Mouse (Mus musculus): ENCODE results near the gene Uvrag. TPM values are rescaled to one million over a fixed set of nuclear protein-coding genes. Genes with fewer than 3 reads are reported as not detected.

Uvrag gene
- polyA plus RNA-seq, 1 experiment from 2014 or later: 22.4 TPM

DNA sequence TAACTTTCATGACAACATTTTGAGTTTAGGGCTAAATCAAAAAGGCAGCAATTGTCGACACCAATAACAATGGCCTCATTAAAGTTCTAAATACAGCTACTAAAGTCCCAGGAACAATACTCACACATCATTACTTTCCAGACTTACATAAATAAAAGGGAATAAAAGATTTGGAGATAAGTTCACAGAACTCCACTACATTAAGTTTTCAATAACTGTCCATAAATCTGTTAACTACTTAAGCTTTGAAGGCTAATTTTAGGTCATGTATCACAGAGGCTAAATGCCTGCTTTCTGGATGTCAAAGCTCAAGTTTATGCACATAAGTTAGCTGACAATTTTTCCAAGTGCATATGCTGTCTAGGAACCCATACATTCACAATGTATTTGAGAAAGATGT lies 184.3 kb downstream of the Uvrag start:
- Histone ChIP-seq H3K4me3 (ENCODE audit: low read length) (no peak overlapping the region), H3K27ac (ENCODE audit: low read length) (no peak overlapping the region), H3K36me3 (ENCODE audit: control insufficient read depth, insufficient read depth, low read length) (no peaks in the 10 kb centered on the region), H3K9ac (ENCODE audit: low read length) (no peak overlapping the region), H3K27me3 (ENCODE audit: control insufficient read depth, insufficient read depth, low read depth, low read length) (no peaks in the 10 kb centered on the region), H3K4me1 (replicated peaks; ENCODE audit: control insufficient read depth, insufficient read depth, low read length) (peaks cover 3% of the 10 kb centered on the region; the same call in 1 of the 2 replicates), H3K9me3 (ENCODE audit: control insufficient read depth, low read length) (no peaks in the 10 kb centered on the region), H3K4me2 (ENCODE audit: low read depth, low read length) (no peak overlapping the region)
- no peak for ATAC-seq (ENCODE audit: low read depth)
- 52% methylated on average over 1 of the region's 1 CpGs for WGBS

GRCm38 (mm10) chr7:98953649-98954048 lies 187.3 kb downstream of the Uvrag start:
- no peak overlapping the region for H3K27ac ChIP-seq (ENCODE audit: low read length)
- no peak for ATAC-seq (ENCODE audit: low read depth)
- H3K27me3 ChIP-seq (ENCODE audit: control insufficient read depth, insufficient read depth, low read depth, low read length): no peaks in the 10 kb centered on the region
- H3K4me2 ChIP-seq (ENCODE audit: low read depth, low read length): no peak overlapping the region
- no peaks in the 10 kb centered on the region for H3K9me3 ChIP-seq (ENCODE audit: control insufficient read depth, low read length)
- 79% methylated on average over 3 of the region's 3 CpGs for WGBS
- no peaks in the 10 kb centered on the region for H3K36me3 ChIP-seq (ENCODE audit: control insufficient read depth, insufficient read depth, low read length)
- peaks cover 3% of the 10 kb centered on the region; the same call in 1 of the 2 replicates for H3K4me1 ChIP-seq (replicated peaks; ENCODE audit: control insufficient read depth, insufficient read depth, low read length)
- no peak overlapping the region for H3K9ac ChIP-seq (ENCODE audit: low read length)
- H3K4me3 ChIP-seq (ENCODE audit: low read length): no peak overlapping the region

- Histone ChIP-seq H3K4me1 (replicated peaks; ENCODE audit: control insufficient read depth, insufficient read depth, low read length) (peaks cover 10% of the 10 kb centered on the region; the same call in 1 of the 2 replicates), H3K4me3 (ENCODE audit: low read length) (no peak overlapping the region), H3K27me3 (ENCODE audit: control insufficient read depth, insufficient read depth, low read depth, low read length) (no peaks in the 10 kb centered on the region), H3K27ac (ENCODE audit: low read length) (no peak overlapping the region), H3K9ac (ENCODE audit: low read length) (no peak overlapping the region), H3K36me3 (ENCODE audit: control insufficient read depth, insufficient read depth, low read length) (no peaks in the 10 kb centered on the region), H3K9me3 (ENCODE audit: control insufficient read depth, low read length) (no peaks in the 10 kb centered on the region), H3K4me2 (ENCODE audit: low read depth, low read length) (no peak overlapping the region)
- no peak for ATAC-seq (ENCODE audit: low read depth)
- 49% methylated on average over 3 of the region's 3 CpGs for WGBS
These were observed 196.0 kb downstream of the Uvrag start for GRCm38 (mm10) chr7:98944986-98945385.

- 84% methylated on average over 5 of the region's 5 CpGs for WGBS
- ATAC-seq (ENCODE audit: low read depth): no peak
- Histone ChIP-seq H3K4me1 (replicated peaks; ENCODE audit: control insufficient read depth, insufficient read depth, low read length) (peaks cover 13% of the 10 kb centered on the region; the same call in 1 of the 2 replicates), H3K4me2 (ENCODE audit: low read depth, low read length) (no peak overlapping the region), H3K27ac (ENCODE audit: low read length) (no peak overlapping the region), H3K9ac (ENCODE audit: low read length) (no peak overlapping the region), H3K4me3 (ENCODE audit: low read length) (no peak overlapping the region), H3K36me3 (ENCODE audit: control insufficient read depth, insufficient read depth, low read length) (no peaks in the 10 kb centered on the region), H3K9me3 (ENCODE audit: control insufficient read depth, low read length) (no peaks in the 10 kb centered on the region), H3K27me3 (ENCODE audit: control insufficient read depth, insufficient read depth, low read depth, low read length) (no peaks in the 10 kb centered on the region)
These were observed 197.3 kb downstream of the Uvrag start for GRCm38 (mm10) chr7:98943687-98944086.

DNA sequence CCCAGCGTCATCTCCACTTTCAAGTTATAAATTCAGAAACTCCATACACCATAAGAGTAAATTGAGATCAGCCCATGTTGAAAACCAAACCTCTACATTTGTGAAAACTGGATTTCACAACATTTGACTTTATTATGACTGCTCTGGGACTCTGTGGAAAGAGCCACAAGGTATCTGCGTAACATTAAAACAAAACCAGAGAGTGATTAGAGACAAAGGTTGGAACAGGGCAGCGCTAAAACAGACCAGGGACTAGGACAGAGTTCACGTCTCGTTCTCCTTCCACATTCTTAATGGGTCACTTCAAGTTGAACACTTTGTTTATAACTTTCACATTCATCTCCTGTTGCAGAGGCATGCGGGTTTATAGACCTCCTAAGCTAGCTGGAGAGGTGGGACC lies 198.2 kb downstream of the Uvrag start:
- H3K4me2 ChIP-seq (ENCODE audit: low read depth, low read length): no peak overlapping the region
- no peak overlapping the region for H3K9ac ChIP-seq (ENCODE audit: low read length)
- WGBS: 82% methylated on average over 6 of the region's 6 CpGs
- H3K4me1 ChIP-seq (replicated peaks; ENCODE audit: control insufficient read depth, insufficient read depth, low read length): peaks cover 13% of the 10 kb centered on the region; the same call in 1 of the 2 replicates
- no peak overlapping the region for H3K4me3 ChIP-seq (ENCODE audit: low read length)
- no peak for ATAC-seq (ENCODE audit: low read depth)
- H3K27ac ChIP-seq (ENCODE audit: low read length): no peak overlapping the region
- no peaks in the 10 kb centered on the region for H3K27me3 ChIP-seq (ENCODE audit: control insufficient read depth, insufficient read depth, low read depth, low read length)
- no peaks in the 10 kb centered on the region for H3K9me3 ChIP-seq (ENCODE audit: control insufficient read depth, low read length)
- no peaks in the 10 kb centered on the region for H3K36me3 ChIP-seq (ENCODE audit: control insufficient read depth, insufficient read depth, low read length)

- peak; percentile 93 for ATAC-seq (ENCODE audit: low read depth)
- Histone ChIP-seq H3K9ac (ENCODE audit: low read length) (no peak overlapping the region), H3K4me1 (replicated peaks; ENCODE audit: control insufficient read depth, insufficient read depth, low read length) (peaks cover 17% of the 10 kb centered on the region), H3K27ac (ENCODE audit: low read length) (peak overlapping the region; percentile 26; the same call in 1 of the 2 replicates), H3K27me3 (ENCODE audit: control insufficient read depth, insufficient read depth, low read depth, low read length) (no peaks in the 10 kb centered on the region), H3K4me2 (ENCODE audit: low read depth, low read length) (no peak overlapping the region), H3K9me3 (ENCODE audit: control insufficient read depth, low read length) (no peaks in the 10 kb centered on the region), H3K36me3 (ENCODE audit: control insufficient read depth, insufficient read depth, low read length) (no peaks in the 10 kb centered on the region), H3K4me3 (ENCODE audit: low read length) (no peak overlapping the region)
- WGBS: 57% methylated on average over 6 of the region's 6 CpGs
These were observed 201.7 kb downstream of the Uvrag start for GRCm38 (mm10) chr7:98939194-98939593.

DNA sequence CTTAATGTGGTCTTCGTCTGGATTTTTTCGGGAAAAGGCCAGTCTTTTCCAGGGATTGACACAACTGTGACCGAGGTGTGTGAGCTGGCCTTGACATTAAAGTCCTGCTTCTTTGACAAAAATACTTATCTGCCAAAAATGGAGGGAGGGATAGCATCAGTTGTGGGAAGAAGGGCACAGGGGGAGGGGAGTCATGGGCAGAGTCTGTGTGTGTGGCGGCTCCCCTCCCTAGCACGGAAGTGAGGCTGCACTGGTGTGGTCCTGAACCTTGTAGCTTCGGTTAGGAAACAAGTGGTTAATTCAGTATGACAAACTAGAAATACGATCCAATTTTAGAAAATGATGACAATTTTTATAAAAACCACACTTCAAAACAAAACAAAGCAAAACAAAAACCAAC lies 202.3 kb downstream of the Uvrag start:
- Histone ChIP-seq H3K27me3 (ENCODE audit: control insufficient read depth, insufficient read depth, low read depth, low read length) (no peaks in the 10 kb centered on the region), H3K4me2 (ENCODE audit: low read depth, low read length) (no peak overlapping the region), H3K36me3 (ENCODE audit: control insufficient read depth, insufficient read depth, low read length) (no peaks in the 10 kb centered on the region), H3K4me1 (replicated peaks; ENCODE audit: control insufficient read depth, insufficient read depth, low read length) (peaks cover 17% of the 10 kb centered on the region), H3K9ac (ENCODE audit: low read length) (no peak overlapping the region), H3K27ac (ENCODE audit: low read length) (peak overlapping the region; percentile 26; the same call in 1 of the 2 replicates), H3K4me3 (ENCODE audit: low read length) (no peak overlapping the region), H3K9me3 (ENCODE audit: control insufficient read depth, low read length) (no peaks in the 10 kb centered on the region)
- WGBS: 58% methylated on average over 7 of the region's 7 CpGs
- ATAC-seq (ENCODE audit: low read depth): no peak

- no peak for ATAC-seq (ENCODE audit: low read depth)
These were observed 203.7 kb downstream of the Uvrag start for GRCm38 (mm10) chr7:98937079-98937813.

DNA sequence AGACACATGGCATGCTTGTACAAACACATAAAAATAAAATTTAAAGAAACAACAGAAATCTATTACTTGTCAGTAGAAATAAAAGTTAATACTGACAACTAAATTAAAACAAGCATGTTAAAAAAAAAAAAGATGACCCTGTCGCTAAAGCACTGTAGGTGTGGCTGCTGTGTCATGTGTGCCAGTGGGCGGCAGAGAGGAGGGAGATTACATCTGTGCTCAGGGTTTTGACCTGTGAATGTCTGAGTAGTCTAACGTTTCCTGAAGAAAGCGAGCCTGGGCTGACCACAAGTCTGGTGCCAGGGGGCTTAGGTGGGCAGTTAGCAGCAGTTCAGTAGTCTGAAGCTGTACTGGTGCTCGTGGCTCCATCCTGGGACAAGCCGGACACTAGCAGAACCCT lies 205.2 kb downstream of the Uvrag start:
- Histone ChIP-seq H3K36me3 (ENCODE audit: control insufficient read depth, insufficient read depth, low read length) (no peaks in the 10 kb centered on the region), H3K27me3 (ENCODE audit: control insufficient read depth, insufficient read depth, low read depth, low read length) (no peaks in the 10 kb centered on the region), H3K9me3 (ENCODE audit: control insufficient read depth, low read length) (no peaks in the 10 kb centered on the region), H3K27ac (ENCODE audit: low read length) (no peak overlapping the region), H3K4me2 (ENCODE audit: low read depth, low read length) (no peak overlapping the region), H3K9ac (ENCODE audit: low read length) (no peak overlapping the region), H3K4me1 (replicated peaks; ENCODE audit: control insufficient read depth, insufficient read depth, low read length) (peaks cover 24% of the 10 kb centered on the region), H3K4me3 (ENCODE audit: low read length) (no peak overlapping the region)
- WGBS: 82% methylated on average over 6 of the region's 6 CpGs
- ATAC-seq (ENCODE audit: low read depth): no peak

More at GRCm38 (mm10) chr7:98937079-98937813, 203.7 kb downstream of the Uvrag start:
- no peak overlapping the region for H3K4me3 ChIP-seq (ENCODE audit: low read length)
- H3K4me1 ChIP-seq (replicated peaks; ENCODE audit: control insufficient read depth, insufficient read depth, low read length): peaks cover 23% of the 10 kb centered on the region
- WGBS: 63% methylated on average over 20 of the region's 20 CpGs
- no peaks in the 10 kb centered on the region for H3K36me3 ChIP-seq (ENCODE audit: control insufficient read depth, insufficient read depth, low read length)
- H3K4me2 ChIP-seq (ENCODE audit: low read depth, low read length): no peak overlapping the region
- no peaks in the 10 kb centered on the region for H3K27me3 ChIP-seq (ENCODE audit: control insufficient read depth, insufficient read depth, low read depth, low read length)
- no peak overlapping the region for H3K27ac ChIP-seq (ENCODE audit: low read length)
- no peak overlapping the region for H3K9ac ChIP-seq (ENCODE audit: low read length)
- no peaks in the 10 kb centered on the region for H3K9me3 ChIP-seq (ENCODE audit: control insufficient read depth, low read length)

All from lung, embryonic 16.5 days (tissue).